Mouse (Mus musculus) hindbrain, embryonic 14.5 days (tissue): Measurements from ENCODE around the gene Derl2. TPM values are rescaled to one million over a fixed set of nuclear protein-coding genes. Genes with fewer than 3 reads are reported as not detected.

Experiments used
- ATAC-seq: fragments of 200-750 bp; cut with Nextera tagmentation; 2 replicates; pipeline ENCODE4 v1.8.0; 2017; ENCODE audit warnings: moderate number of reproducible peaks, mild to moderate bottlenecking, moderate TSS enrichment, moderate library complexity; ENCODE audit not compliant: low FRiP score
- DNase-seq: peaks from one replicate; pipeline ENCODE4 v3.0.0-alpha.2; 2015; ENCODE audit warnings: low spot score
- H3K27ac ChIP-seq: fragments of 300-500 bp; sonication (generic); 2 replicates; pipeline ENCODE4 v1.5.1; 2014; ENCODE audit warnings: mild to moderate bottlenecking, moderate library complexity
- H3K27me3 ChIP-seq: fragments of 300-500 bp; sonication (generic); 2 replicates; pipeline ENCODE4 v1.6.1; 2014; ENCODE audit warnings: mild to moderate bottlenecking, low read length, mixed read lengths; ENCODE audit not compliant: control insufficient read depth, insufficient read depth
- H3K36me3 ChIP-seq: fragments of 300-500 bp; sonication (generic); replicated peaks from 2 replicates; pipeline ENCODE4 v1.6.1; 2014; ENCODE audit not compliant: control insufficient read depth, insufficient read depth
- H3K4me1 ChIP-seq: fragments of 300-500 bp; sonication (generic); replicated peaks from 2 replicates; pipeline ENCODE4 v1.6.1; 2014; ENCODE audit warnings: antibody characterized with exemption, low read length, mixed read lengths; ENCODE audit not compliant: control insufficient read depth, insufficient read depth
- H3K4me2 ChIP-seq: fragments of 300-500 bp; sonication (generic); replicated peaks from 2 replicates; pipeline ENCODE4 v1.6.1; 2014; ENCODE audit warnings: mild to moderate bottlenecking, moderate library complexity
- H3K4me3 ChIP-seq: fragments of 300-500 bp; sonication (generic); replicated peaks from 2 replicates; pipeline ENCODE4 v1.5.1; 2014; ENCODE audit warnings: mild to moderate bottlenecking, low read length
- H3K9ac ChIP-seq: fragments of 300-500 bp; sonication (generic); 2 replicates; pipeline ENCODE4 v1.6.1; 2014
- H3K9me3 ChIP-seq: fragments of 300-500 bp; sonication (generic); 2 replicates; pipeline ENCODE4 v1.6.1; 2016; ENCODE audit warnings: low read length; ENCODE audit not compliant: control insufficient read depth
- WGBS: fragments of 180-500 bp; shearing (Covaris S2); extraction: QIAGEN DNeasy Blood & Tissue Kit; methylation state at CpG from one replicate; pipeline ENCODE4 v1.1.7; 2014; 5-methylcytosine and 5-hydroxymethylcytosine counted together
- polyA plus RNA-seq: library from polyadenylated mRNA; unstranded; fragments of >200 nt; fragmentation: Nextera tagmentation; extraction: Ambion mirVana; gene quantifications from 2 replicates; pipeline ENCODE4 v1.2.1, GENCODE M21; 2014

Gene Derl2
- polyA plus RNA-seq, 1 experiment from 2014 or later = 30.2 TPM

DNA sequence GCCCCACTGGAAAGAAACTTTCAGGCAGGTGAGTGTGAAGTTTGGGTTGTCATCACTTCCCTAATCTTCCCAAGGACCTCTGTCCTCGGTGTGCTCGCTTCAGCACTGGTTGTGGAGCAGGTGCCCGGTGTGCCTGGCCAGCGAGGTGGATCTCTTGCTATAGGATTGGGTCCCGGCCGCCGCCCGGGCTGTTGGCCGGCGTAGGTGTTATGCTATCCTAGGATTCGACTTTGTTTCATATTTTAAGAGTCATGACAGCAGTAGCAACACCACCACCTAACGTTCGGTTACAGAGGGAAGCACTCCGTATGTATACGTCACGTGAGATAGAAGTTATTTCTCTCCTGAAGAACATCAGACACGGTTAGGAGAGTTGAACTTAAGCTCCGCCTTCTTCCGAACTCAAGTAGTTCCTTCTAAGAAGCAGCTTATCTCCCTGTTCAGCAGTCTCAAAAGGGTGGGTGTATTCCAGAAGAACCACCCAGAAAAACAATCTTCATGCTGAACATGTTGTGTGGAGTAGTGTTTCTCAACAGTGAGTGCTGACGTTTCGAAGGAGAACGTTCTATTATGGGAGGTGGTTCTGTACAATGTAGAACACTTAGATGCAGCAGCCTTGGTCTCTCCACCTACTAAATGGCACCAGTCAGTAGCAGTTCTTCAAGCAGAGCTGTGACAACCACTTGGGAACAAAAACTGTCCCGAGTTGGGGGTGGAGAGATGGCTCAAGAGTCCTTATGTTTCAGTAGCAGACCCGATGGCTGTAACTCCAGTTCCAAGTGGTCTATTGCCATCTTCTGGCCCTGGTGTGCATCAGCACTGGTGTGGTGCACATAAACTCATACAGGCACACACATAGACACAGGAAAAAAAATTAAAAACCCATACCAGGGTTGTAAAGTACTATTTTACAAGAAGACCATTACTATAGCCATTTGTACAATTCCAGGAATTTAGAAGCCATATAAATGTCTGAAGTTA is 48.8 kb downstream of the Derl2 start:
- peak overlapping the region; percentile 87 for H3K9ac ChIP-seq
- H3K4me3 ChIP-seq = peak overlapping the region; percentile 80
- peaks cover 42% of the 10 kb centered on the region for H3K36me3 ChIP-seq
- H3K27ac ChIP-seq = peak overlapping the region; percentile 87
- peaks cover 12% of the 10 kb centered on the region for H3K4me1 ChIP-seq
- peak; percentile 44; the same call in 1 of the 2 replicates for ATAC-seq
- peak overlapping the region; percentile 83 for H3K4me2 ChIP-seq
- WGBS = 17% methylated on average over 24 of the region's 24 CpGs
- no peaks in the 10 kb centered on the region for H3K27me3 ChIP-seq
- DNase-seq = peak; percentile 36
- H3K9me3 ChIP-seq = no peaks in the 10 kb centered on the region

DNA sequence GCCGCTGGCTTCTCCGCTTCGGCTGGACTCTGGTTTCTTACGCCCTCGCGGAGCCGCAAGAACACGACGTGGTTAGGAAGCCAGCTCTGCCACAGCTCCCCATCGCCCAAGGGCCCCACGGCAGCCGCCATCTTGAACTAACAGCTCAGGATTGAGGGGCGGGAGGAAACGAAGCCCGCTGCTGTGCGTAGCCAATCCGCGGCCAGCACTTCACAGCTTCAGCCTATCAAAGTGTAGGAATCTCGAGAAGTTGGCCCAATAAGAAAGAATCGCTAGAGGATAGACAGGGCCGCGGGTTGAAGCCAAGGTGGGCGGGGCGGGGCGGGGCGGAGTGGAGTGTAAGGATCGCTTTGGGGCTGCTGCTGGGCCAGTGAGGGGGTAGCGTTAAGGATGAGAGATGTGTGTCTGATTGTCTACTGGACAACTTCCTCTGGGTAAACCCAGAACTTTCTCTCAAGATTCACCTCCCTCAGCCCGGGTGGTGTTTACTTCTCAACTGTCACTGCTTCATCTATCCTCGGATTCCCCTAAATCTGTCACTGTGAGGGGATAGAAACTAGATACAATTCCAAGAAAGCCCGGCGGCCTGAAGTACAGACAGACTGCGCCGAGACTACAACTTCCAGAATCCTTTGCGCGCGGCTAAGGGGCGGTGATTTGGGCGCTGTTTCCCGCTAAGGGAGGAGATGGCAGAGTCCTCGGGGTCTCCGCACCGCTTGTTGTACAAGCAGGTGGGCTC is 49.7 kb downstream of the Derl2 start, which contains the start of the genes Nup88 and Rpain:
Nup88 (minus strand) TSS at position 153 of the 739 bp plus-strand sequence.
Rpain (plus strand) TSS at position 393 of the 739 bp plus-strand sequence.
- Histone ChIP-seq H3K36me3 (peaks cover 42% of the 10 kb centered on the region), H3K9me3 (no peaks in the 10 kb centered on the region), H3K4me2 (peak within 1 kb of the TSS; percentile 87), H3K27me3 (no peaks in the 10 kb centered on the region), H3K9ac (peak within 1 kb of the TSS; percentile 87), H3K4me3 (peak within 1 kb of the TSS; percentile 80), H3K4me1 (peaks cover 12% of the 10 kb centered on the region), H3K27ac (peak within 1 kb of the TSS; percentile 91)
- 0% methylated on average over 43 of the region's 43 CpGs for WGBS
- DNase-seq = peak; percentile 94
- ATAC-seq = peak; percentile 98

DNA sequence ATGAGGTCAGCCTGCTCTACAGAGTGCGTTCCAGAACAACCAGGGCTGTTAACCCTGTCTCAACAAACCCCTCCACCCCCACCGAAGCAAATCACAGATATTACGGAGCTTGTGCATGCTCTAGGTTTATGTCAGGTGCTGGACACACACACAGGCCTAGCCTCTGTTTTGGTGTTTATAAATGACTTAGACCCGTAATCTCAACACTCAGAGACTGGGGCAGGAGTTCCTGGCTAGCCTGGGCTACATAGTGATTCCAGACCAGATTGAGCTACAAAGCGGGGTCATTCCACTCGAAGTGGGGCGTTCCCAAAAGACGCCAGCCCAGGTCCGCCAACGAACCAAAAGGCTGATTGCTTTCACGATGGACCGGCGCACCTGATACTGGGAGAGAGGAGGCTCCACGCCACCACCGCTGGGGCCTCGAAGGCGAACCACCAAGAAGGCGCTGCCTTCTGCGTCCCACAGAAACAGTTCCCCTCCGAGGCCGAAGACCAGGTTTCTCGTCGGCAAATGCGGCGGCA is 50.3 kb downstream of the Derl2 start:
- no peaks in the 10 kb centered on the region for H3K9me3 ChIP-seq
- peaks cover 42% of the 10 kb centered on the region for H3K36me3 ChIP-seq
- under 1% methylated on average over 25 of the region's 25 CpGs for WGBS
- H3K4me2 ChIP-seq = peak overlapping the region; percentile 87
- peak overlapping the region; percentile 91 for H3K27ac ChIP-seq
- peak; percentile 7; the same call in 1 of the 2 replicates for ATAC-seq
- H3K4me3 ChIP-seq = peak overlapping the region; percentile 80
- no peaks in the 10 kb centered on the region for H3K27me3 ChIP-seq
- H3K4me1 ChIP-seq = peaks cover 12% of the 10 kb centered on the region
- H3K9ac ChIP-seq = peak overlapping the region; percentile 87
- DNase-seq = peak; percentile 29

DNA sequence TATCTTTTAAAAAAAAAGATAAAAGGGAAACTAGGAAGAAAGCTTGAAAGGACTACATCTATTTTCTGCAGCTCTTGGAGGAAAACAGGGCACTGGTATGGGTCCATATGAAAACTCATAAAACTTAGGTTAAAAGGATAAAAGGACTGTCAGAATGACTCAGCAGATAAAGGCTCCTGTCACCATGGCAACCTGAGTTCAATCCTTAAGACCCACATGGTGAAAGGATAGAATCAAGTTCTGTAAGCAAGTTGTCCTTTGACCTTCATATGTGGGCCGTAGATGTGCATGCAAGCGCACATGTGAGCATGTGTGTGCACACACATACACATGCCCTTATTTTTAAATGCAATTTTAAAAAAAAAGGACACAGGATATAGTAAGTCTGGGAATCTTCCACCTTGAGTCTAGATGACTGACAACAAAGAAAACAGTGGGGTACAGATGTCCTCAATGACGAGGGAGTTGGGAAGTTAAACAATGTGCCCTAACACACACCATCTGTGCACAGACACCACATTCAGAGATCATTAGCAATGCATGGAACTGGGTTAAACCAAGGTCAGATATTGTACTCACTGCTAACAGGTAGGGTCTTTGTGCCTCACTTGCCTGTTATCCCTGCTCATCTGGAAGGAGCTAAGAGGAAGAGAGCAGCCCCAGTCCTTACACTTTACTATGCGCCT is 55.3 kb downstream of the Derl2 start:
- H3K27ac ChIP-seq = no peak overlapping the region
- no peak for ATAC-seq
- peaks cover 8% of the 10 kb centered on the region for H3K4me1 ChIP-seq
- H3K9ac ChIP-seq = no peak overlapping the region
- no peak for DNase-seq
- H3K27me3 ChIP-seq = no peaks in the 10 kb centered on the region
- no peaks in the 10 kb centered on the region for H3K9me3 ChIP-seq
- no peak overlapping the region for H3K4me3 ChIP-seq
- no peak overlapping the region for H3K4me2 ChIP-seq
- WGBS = 78% methylated on average over 4 of the region's 4 CpGs
- peaks cover 77% of the 10 kb centered on the region for H3K36me3 ChIP-seq

DNA sequence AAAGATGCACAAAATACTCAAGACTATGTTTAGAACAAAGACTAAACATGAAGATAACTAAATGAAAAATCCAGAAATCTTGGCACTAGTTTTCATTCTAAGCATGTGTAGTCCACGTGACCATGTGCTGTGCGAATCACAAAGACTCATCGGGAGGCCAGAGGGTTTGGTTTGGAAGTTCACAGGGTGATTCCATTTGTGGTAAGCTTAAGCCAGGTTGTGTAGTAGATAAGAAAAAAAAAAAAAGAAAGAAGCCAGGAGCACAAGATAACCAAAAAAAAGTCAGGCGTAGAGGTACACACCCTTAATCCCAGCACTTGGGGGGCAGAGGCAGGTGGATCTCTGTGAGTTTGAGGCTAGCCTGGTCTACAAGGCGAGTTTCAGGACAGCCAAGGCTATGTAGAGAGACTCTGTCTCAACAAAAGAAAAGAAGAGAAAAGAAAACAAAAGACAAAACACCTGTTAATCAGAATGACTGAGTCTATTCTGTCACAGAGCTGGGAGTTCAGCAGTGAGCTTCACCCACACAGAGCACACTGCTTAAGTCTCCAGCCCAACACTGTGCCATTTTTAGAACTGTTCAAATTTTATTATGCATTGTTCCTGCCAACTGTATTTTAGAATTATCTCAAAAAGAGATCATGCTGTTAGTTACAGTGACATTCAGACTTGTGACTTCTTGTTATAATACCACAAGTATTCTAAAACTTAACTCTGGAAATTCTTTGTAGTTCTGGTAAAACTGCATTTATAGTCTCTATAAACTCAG is 58.7 kb downstream of the Derl2 start:
- Histone ChIP-seq H3K4me3 (no peak overlapping the region), H3K36me3 (peaks cover 97% of the 10 kb centered on the region), H3K27ac (no peak overlapping the region), H3K27me3 (no peaks in the 10 kb centered on the region), H3K9ac (no peak overlapping the region), H3K9me3 (no peaks in the 10 kb centered on the region), H3K4me1 (no peaks in the 10 kb centered on the region), H3K4me2 (no peak overlapping the region)
- WGBS = 96% methylated on average over 5 of the region's 5 CpGs
- no peak for DNase-seq
- ATAC-seq = no peak

Other genes starting within 250 kb of the Derl2 start
- not detected in 2 replicates for gene Scimp, start 207.3 kb downstream of the Derl2 start, polyA plus RNA-seq
- gene Rabep1, start 175.1 kb downstream of the Derl2 start, polyA plus RNA-seq = 77.5 and 86.4 TPM in 2 replicates
- gene Nup88, start 49.9 kb downstream of the Derl2 start, polyA plus RNA-seq = 117 and 119 TPM in 2 replicates
- 65.7 and 67.8 TPM in 2 replicates for gene Rpain, start 49.6 kb downstream of the Derl2 start, polyA plus RNA-seq
- 171 and 174 TPM in 2 replicates for gene C1qbp, start 36.8 kb downstream of the Derl2 start, polyA plus RNA-seq
- gene Dhx33, start 15.4 kb downstream of the Derl2 start, polyA plus RNA-seq = 15.7 and 16.5 TPM in 2 replicates
- gene Mis12, start 230 bp downstream of the Derl2 start, polyA plus RNA-seq = 24.3 and 31.6 TPM in 2 replicates
- gene 6330403K07Rik, start 13.7 kb upstream of the Derl2 start, polyA plus RNA-seq = 298 and 315 TPM in 2 replicates
- gene Nlrp1a, start 124.9 kb upstream of the Derl2 start, polyA plus RNA-seq = 0.07 TPM in 2 replicates
- gene Nlrp1b, start 210.9 kb upstream of the Derl2 start, polyA plus RNA-seq = not detected in 2 replicates